Mouse (Mus musculus): ENCODE measurements around the gene Wtap. TPM values are rescaled to one million over a fixed set of nuclear protein-coding genes. Genes with fewer than 3 reads are reported as not detected.

Wtap gene
- total RNA-seq, 2 experiments from 2014 or later, result 54.5 to 58.9 TPM

Other genes with a start within 250 kb of the Wtap start
- 10 to 100 TPM; 26.9 to 27.0 TPM for gene Igf2r, start 224.5 kb downstream of the Wtap start, total RNA-seq (2021)
- 10 to 100 TPM; 33.7 to 39.3 TPM for gene Mas1, start 126.0 kb downstream of the Wtap start, total RNA-seq (2021)
- not detected for gene Mrgprh, start 118.1 kb downstream of the Wtap start, total RNA-seq (2021)
- 1 to 10 TPM; 2.3 to 4.2 TPM for gene Pnldc1, start 83.9 kb downstream of the Wtap start, total RNA-seq (2021)
- 100 to 1,000 TPM; 221 to 227 TPM for gene Tcp1, start 78.5 kb downstream of the Wtap start, total RNA-seq (2021)
- 10 to 100 TPM; 60.4 to 66.3 TPM for gene Mrpl18, start 77.8 kb downstream of the Wtap start, total RNA-seq (2021)
- 1 to 10 TPM; 4.8 to 5.5 TPM for gene Acat3, start 53.6 kb downstream of the Wtap start, total RNA-seq (2021)
- 10 to 100 TPM; 63.4 to 71.2 TPM for gene Acat2, start 33.4 kb downstream of the Wtap start, total RNA-seq (2021)
- gene Sod2, start 12.7 kb upstream of the Wtap start, total RNA-seq (2021), result 100 to 1,000 TPM; 272 to 273 TPM
- not detected for gene Gpr31b, start 58.1 kb upstream of the Wtap start, total RNA-seq (2021)
- under 1 TPM; 0.73 to 0.91 TPM for gene Tcp10b, start 66.9 kb upstream of the Wtap start, total RNA-seq (2021)
- gene Unc93a, start 137.6 kb upstream of the Wtap start, total RNA-seq (2021), result not detected
- not detected for gene Smok2a, start 227.0 kb upstream of the Wtap start, total RNA-seq (2021)
- gene Smok2b, start 236.1 kb upstream of the Wtap start, total RNA-seq (2021), result under 1 TPM in 1 of 2 experiments, not detected in 1; 0.21 TPM

Data from left cerebral cortex, adult 18-20 months (tissue).